Mouse (Mus musculus) T-helper 2 cell (primary cell): ENCODE data around the gene Fkbp14.

Source experiments
- in situ Hi-C: fragments of 300-600 bp; cut with MboI, MseI; formaldehyde crosslinking; loops from one replicate; pipeline ENCODE4 v1.15.1; 2025; ENCODE audit warnings: high pct_unique_total_duplicates

Fkbp14 gene

GRCm38 (mm10) chr6:54548314-54549019 lies 48.6 kb downstream of the Fkbp14 start:
- in situ Hi-C loops, result no loop called here

- in situ Hi-C loops, result no loop called here
Observed at GRCm38 (mm10) chr6:54543646-54544045, 53.5 kb downstream of the Fkbp14 start.

- in situ Hi-C loops, result no loop called here
Observed at GRCm38 (mm10) chr6:54542836-54543235, 54.3 kb downstream of the Fkbp14 start.

- in situ Hi-C loops, result no loop called here
Observed at GRCm38 (mm10) chr6:54540252-54540887, 56.7 kb downstream of the Fkbp14 start.

GRCm38 (mm10) chr6:54539396-54539795 lies 57.7 kb downstream of the Fkbp14 start:
- in situ Hi-C loops, result no loop called here

GRCm38 (mm10) chr6:54538773-54539173 lies 58.3 kb downstream of the Fkbp14 start:
- in situ Hi-C loops, result no loop called here

- in situ Hi-C loops, result no loop called here
Observed at GRCm38 (mm10) chr6:54537053-54537452, 60.1 kb downstream of the Fkbp14 start.

DNA sequence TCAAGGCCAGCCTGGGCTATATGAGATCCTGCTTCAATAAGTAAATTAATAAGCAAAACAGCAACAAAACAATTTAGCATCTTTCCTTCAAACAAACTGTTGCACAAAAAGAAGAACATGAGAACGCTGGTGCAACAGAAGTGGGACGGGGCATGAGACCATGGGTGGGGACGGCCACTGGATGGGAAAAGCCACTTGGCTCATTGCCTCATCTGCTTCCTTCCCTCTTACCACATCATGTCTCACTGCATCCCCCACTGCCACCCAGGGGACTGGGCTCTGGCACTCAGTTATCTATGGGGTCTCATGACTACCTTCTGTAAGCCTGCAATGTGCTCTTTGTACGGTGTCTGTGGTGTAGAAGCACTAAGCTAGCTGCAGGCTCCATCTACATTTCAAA lies 61.6 kb downstream of the Fkbp14 start:
- in situ Hi-C loops, result no loop called here

DNA sequence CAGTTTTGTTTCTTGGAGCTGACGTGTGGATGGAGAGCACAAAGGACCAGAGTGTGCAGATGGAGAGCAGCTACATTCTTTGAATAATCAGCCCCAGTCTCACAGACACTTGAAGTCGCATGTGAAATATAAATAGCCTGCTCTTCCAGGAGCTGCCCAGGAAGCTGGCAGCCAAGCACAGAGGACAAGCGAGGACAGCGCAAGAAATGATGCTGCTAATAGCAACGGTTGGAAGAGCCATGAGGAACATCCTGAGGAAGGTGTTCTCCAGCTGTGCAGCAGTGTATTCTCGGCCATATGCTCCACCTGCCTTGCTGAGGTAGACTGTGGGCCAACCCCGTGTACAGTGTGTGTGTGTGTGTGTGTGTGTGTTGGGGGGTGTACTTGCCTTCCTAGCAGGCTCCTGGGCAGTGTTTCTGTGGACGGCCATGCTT lies 66.0 kb downstream of the Fkbp14 start:
- in situ Hi-C loops, result no loop called here

- in situ Hi-C loops, result no loop called here
Observed at GRCm38 (mm10) chr6:54530182-54530581, 66.9 kb downstream of the Fkbp14 start.

DNA sequence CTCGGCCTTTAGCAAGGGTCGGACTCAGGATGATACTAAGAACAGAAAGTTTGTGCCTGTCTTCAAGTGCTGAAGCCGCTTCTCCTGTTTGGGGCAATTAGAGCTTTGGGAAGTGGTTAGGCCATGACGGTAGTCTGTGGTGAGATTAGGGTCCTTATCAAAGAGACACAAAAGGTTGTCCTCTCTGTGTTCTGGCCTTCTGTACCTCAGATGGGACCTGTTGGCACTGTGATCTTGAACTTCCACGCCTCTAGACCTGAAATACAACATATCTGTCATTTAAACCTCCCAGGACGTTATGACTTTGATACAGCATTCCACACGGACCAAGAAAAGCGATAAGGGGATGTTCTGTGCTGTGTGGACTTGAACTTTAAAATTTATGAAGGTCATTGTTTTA lies 68.4 kb downstream of the Fkbp14 start:
- in situ Hi-C loops, result no loop called here
